In genomic region chr13:98502236-98502812, GRCm38 (mm10) we compare ENCODE assay signal across 11 mouse cellular contexts. TPM values are rescaled to one million over a fixed set of nuclear protein-coding genes. Genes with fewer than 3 reads are reported as not detected.
A peak's percentile ranks its signal among the peaks of the same experiment; 100 is the strongest.
DNase-seq lines count a peak whose midpoint lies in the region; ATAC-seq and TF ChIP-seq lines count a peak whose summit lies in the region.
"Had no signal": no experiment of that assay in that cellular context is flagged by ENCODE, and none has a peak within 500 bp of the region (broad histone marks: within the 10 kb centered on the region; RNA-seq: fewer than 3 reads in every experiment).

No protein-coding gene starts in this region.

- no peak for ATAC-seq in forebrain, embryonic 12.5 days (ENCODE audit: low FRiP score)
- no peak for ATAC-seq in forebrain, postnatal 0 days
- no peak for ATAC-seq in lung, postnatal 0 days
- no peak for ATAC-seq in limb, embryonic 11.5 days (ENCODE audit: insufficient number of reproducible peaks, low FRiP score, low TSS enrichment, low read depth)
- ATAC-seq in stomach, embryonic 16.5 days (ENCODE audit: insufficient read depth, low FRiP score), result no peak

- no peak for TF ChIP-seq CTCF in forebrain, postnatal 0 days (IDR thresholded peaks at IDR 0.05; ENCODE audit: low read depth)
- TF ChIP-seq CTCF in lung, postnatal 0 days (IDR thresholded peaks at IDR 0.05), result no peak
- TF ChIP-seq CTCF in left cerebral cortex, adult 2 months (IDR thresholded peaks at IDR 0.05), result no peak

- H3K27ac ChIP-seq in forebrain, embryonic 12.5 days, result no peak overlapping the region
- H3K27ac ChIP-seq in forebrain, postnatal 0 days (ENCODE audit: low read depth, low read length), result no peak overlapping the region
- no peak overlapping the region for H3K27ac ChIP-seq in lung, postnatal 0 days (ENCODE audit: low read length)
- H3K27ac ChIP-seq in limb, embryonic 11.5 days (replicated peaks; ENCODE audit: low read depth, low read length), result no peak overlapping the region
- H3K27ac ChIP-seq in stomach, embryonic 16.5 days (ENCODE audit: low read length), result no peak overlapping the region
- no peak overlapping the region for H3K27ac ChIP-seq in left cerebral cortex, adult 2 months

- DNase-seq in forebrain, postnatal 0 days, result no peak
- DNase-seq in lung, postnatal 0 days (ENCODE audit: low spot score), result no peak
- DNase-seq in lung, postnatal 10 days, result no peak
- peak; percentile 54 for DNase-seq in limb, embryonic 11.5 days (ENCODE audit: low spot score)
- DNase-seq in urinary bladder, postnatal 25 days (ENCODE audit: low spot score), result no peak
- DNase-seq in left cerebral cortex, adult 2 months (ENCODE audit: extremely low spot score in 1 of 2, low spot score in 2 of 2), result no peak
- DNase-seq: cerebellum, adult 11 months; right cerebral cortex, postnatal 14 days had no signal

- H3K36me3 ChIP-seq in forebrain, embryonic 12.5 days (replicated peaks), result no peaks in the 10 kb centered on the region
- no peaks in the 10 kb centered on the region for H3K36me3 ChIP-seq in forebrain, postnatal 0 days (ENCODE audit: insufficient read depth)
- no peaks in the 10 kb centered on the region for H3K36me3 ChIP-seq in lung, postnatal 0 days (ENCODE audit: insufficient read depth, low read length)
- no peaks in the 10 kb centered on the region for H3K36me3 ChIP-seq in limb, embryonic 11.5 days (ENCODE audit: control insufficient read depth, insufficient read depth, low read length)
- H3K36me3 ChIP-seq in stomach, embryonic 16.5 days (ENCODE audit: control insufficient read depth, insufficient read depth, low read length), result no peaks in the 10 kb centered on the region

- H3K27me3 ChIP-seq in forebrain, embryonic 12.5 days, result peaks cover 98% of the 10 kb centered on the region
- H3K27me3 ChIP-seq in forebrain, postnatal 0 days (ENCODE audit: insufficient read depth, low read length), result peaks cover 90% of the 10 kb centered on the region
- peaks cover 79% of the 10 kb centered on the region for H3K27me3 ChIP-seq in lung, postnatal 0 days (replicated peaks; ENCODE audit: insufficient read depth, low read length)
- peaks cover 66% of the 10 kb centered on the region for H3K27me3 ChIP-seq in limb, embryonic 11.5 days (ENCODE audit: control insufficient read depth, insufficient read depth, low read length)
- peaks cover 89% of the 10 kb centered on the region for H3K27me3 ChIP-seq in stomach, embryonic 16.5 days (ENCODE audit: control insufficient read depth, insufficient read depth, low read length)

- H3K9me3 ChIP-seq in forebrain, embryonic 12.5 days, result no peaks in the 10 kb centered on the region
- H3K9me3 ChIP-seq in forebrain, postnatal 0 days (ENCODE audit: low read length), result no peaks in the 10 kb centered on the region
- no peaks in the 10 kb centered on the region for H3K9me3 ChIP-seq in lung, postnatal 0 days (ENCODE audit: low read length)
- no peaks in the 10 kb centered on the region for H3K9me3 ChIP-seq in limb, embryonic 11.5 days (ENCODE audit: control insufficient read depth, low read length)
- no peaks in the 10 kb centered on the region for H3K9me3 ChIP-seq in stomach, embryonic 16.5 days (replicated peaks; ENCODE audit: control insufficient read depth, low read length)

- peak overlapping the region; percentile 38 for H3K4me2 ChIP-seq in forebrain, embryonic 12.5 days
- H3K4me2 ChIP-seq in forebrain, postnatal 0 days (ENCODE audit: low read depth), result no peak overlapping the region
- H3K4me2 ChIP-seq in lung, postnatal 0 days (replicated peaks; ENCODE audit: low read depth, low read length), result peak overlapping the region; percentile 53
- peak overlapping the region; percentile 39 for H3K4me2 ChIP-seq in limb, embryonic 11.5 days (ENCODE audit: low read depth, severe bottlenecking)
- peak overlapping the region; percentile 48; the same call in 1 of the 2 replicates for H3K4me2 ChIP-seq in stomach, embryonic 16.5 days (ENCODE audit: low read depth, low read length)

- WGBS in forebrain, embryonic 12.5 days, result 2% methylated on average over 16 of the region's 16 CpGs
- 2% methylated on average over 16 of the region's 16 CpGs for WGBS in forebrain, postnatal 0 days
- 3% methylated on average over 16 of the region's 16 CpGs for WGBS in lung, postnatal 0 days
- WGBS in limb, embryonic 11.5 days, result 1% methylated on average over 16 of the region's 16 CpGs
- WGBS in stomach, embryonic 16.5 days, result 3% methylated on average over 16 of the region's 16 CpGs

- no peak for TF ChIP-seq EP300 in lung, postnatal 0 days (IDR thresholded peaks at IDR 0.05)

- peaks cover 40% of the 10 kb centered on the region for H3K4me1 ChIP-seq in forebrain, embryonic 12.5 days
- H3K4me1 ChIP-seq in forebrain, postnatal 0 days (ENCODE audit: insufficient read depth), result no peaks in the 10 kb centered on the region
- no peaks in the 10 kb centered on the region for H3K4me1 ChIP-seq in lung, postnatal 0 days (ENCODE audit: insufficient read depth, low read depth, low read length)
- H3K4me1 ChIP-seq in limb, embryonic 11.5 days (ENCODE audit: control insufficient read depth, insufficient read depth, low read length), result peaks cover 14% of the 10 kb centered on the region
- peaks cover 20% of the 10 kb centered on the region for H3K4me1 ChIP-seq in stomach, embryonic 16.5 days (ENCODE audit: control insufficient read depth, insufficient read depth, low read length)

- H3K9ac ChIP-seq in forebrain, embryonic 12.5 days, result no peak overlapping the region
- H3K9ac ChIP-seq in forebrain, postnatal 0 days, result no peak overlapping the region
- no peak overlapping the region for H3K9ac ChIP-seq in lung, postnatal 0 days (replicated peaks; ENCODE audit: low read depth)
- no peak overlapping the region for H3K9ac ChIP-seq in limb, embryonic 11.5 days (ENCODE audit: low read length)
- no peak overlapping the region for H3K9ac ChIP-seq in stomach, embryonic 16.5 days (ENCODE audit: low read length)

- intact Hi-C loops in left cerebral cortex, adult 2 months (cut with DNase I), result loop anchor here (5.0 kb wide), 1 partner anchor 85 kb away; no protein-coding TSS in a partner anchor

- 0 out of 2 replicates have a peak overlapping the region, but pooled peaks have one; percentile 2 for H3K4me3 ChIP-seq in forebrain, embryonic 12.5 days (replicated peaks)
- H3K4me3 ChIP-seq in forebrain, postnatal 0 days (ENCODE audit: low read depth, low read length), result no peak overlapping the region
- H3K4me3 ChIP-seq in lung, postnatal 0 days (ENCODE audit: low read depth, low read length), result 0 out of 2 replicates have a peak overlapping the region, but pooled peaks have one; percentile 21
- no peak overlapping the region for H3K4me3 ChIP-seq in limb, embryonic 11.5 days (ENCODE audit: low read depth, low read length)
- peak overlapping the region; percentile 19 for H3K4me3 ChIP-seq in stomach, embryonic 16.5 days (replicated peaks; ENCODE audit: low read length)
- H3K4me3 ChIP-seq in left cerebral cortex, adult 2 months, result no peak overlapping the region

RNA-seq across cellular contexts. Expression of gene Gm10320, which starts 10.5 kb away (rescaled TPM):
- 0.93 and 1.4 TPM in 2 replicates for polyA plus RNA-seq in forebrain, embryonic 12.5 days (2016; fragmentation: Nextera tagmentation; extraction: Ambion mirVana)
- 0.69 TPM in 1 of 2 replicates, not detected in the other for total RNA-seq in forebrain, postnatal 0 days (2014; rRNA removed)
- polyA plus RNA-seq in forebrain, postnatal 0 days (2015; fragmentation: Nextera tagmentation; extraction: Ambion mirVana), result 0.74 and 1.6 TPM in 2 replicates
- polyA plus RNA-seq in lung, postnatal 0 days (2015; fragmentation: Nextera tagmentation; extraction: Ambion mirVana), result 1.3 and 2.0 TPM in 2 replicates
- polyA plus RNA-seq in limb, embryonic 11.5 days (2014; fragmentation: Nextera tagmentation; extraction: Ambion mirVana), result 1.4 and 1.8 TPM in 2 replicates
- 1.6 and 3.8 TPM in 2 replicates for polyA plus RNA-seq in stomach, embryonic 16.5 days (2015; fragmentation: Nextera tagmentation; extraction: Ambion mirVana)
- not detected for total RNA-seq in left cerebral cortex, adult 2 months (2021)
- total RNA-seq: layer of hippocampus, adult 18-20 months had no signal

Comparison
In these comparisons a context has a peak if more than half of its experiments do, and no peak if none do; other contexts are left out.
1. H3K4me3 ChIP-seq: peak in forebrain, embryonic 12.5 days (single experiment), lung, postnatal 0 days (single experiment) and stomach, embryonic 16.5 days (single experiment); none in forebrain, postnatal 0 days (single experiment), limb, embryonic 11.5 days (single experiment) and left cerebral cortex, adult 2 months (single experiment).